Mouse (Mus musculus) midbrain, embryonic 13.5 days (tissue): ENCODE results near the gene Gm11020. TPM values are rescaled to one million over a fixed set of nuclear protein-coding genes. Genes with fewer than 3 reads are reported as not detected.

ENCODE experiments used
- ATAC-seq: fragments of 200-750 bp; cut with Nextera tagmentation; 2 replicates; pipeline ENCODE4 v1.8.0; 2017; ENCODE audit warnings: mild to moderate bottlenecking, moderate TSS enrichment, moderate library complexity
- H3K27ac ChIP-seq: fragments of 300-500 bp; sonication (generic); 2 replicates; pipeline ENCODE4 v1.5.1; 2015; ENCODE audit warnings: inconsistent platforms, mild to moderate bottlenecking, moderate library complexity
- H3K27me3 ChIP-seq: fragments of 300-500 bp; sonication (generic); 2 replicates; pipeline ENCODE4 v1.6.1; 2015; ENCODE audit warnings: mild to moderate bottlenecking, inconsistent platforms
- H3K36me3 ChIP-seq: fragments of 300-500 bp; sonication (generic); 2 replicates; pipeline ENCODE4 v1.6.1; 2015; ENCODE audit warnings: mild to moderate bottlenecking, inconsistent platforms
- H3K4me1 ChIP-seq: fragments of 300-500 bp; sonication (generic); replicated peaks from 2 replicates; pipeline ENCODE4 v1.6.1; 2015; ENCODE audit warnings: inconsistent platforms
- H3K4me2 ChIP-seq: fragments of 300-500 bp; sonication (generic); replicated peaks from 2 replicates; pipeline ENCODE4 v1.6.1; 2015; ENCODE audit warnings: moderate library complexity, mild to moderate bottlenecking, inconsistent platforms
- H3K4me3 ChIP-seq: fragments of 300-500 bp; sonication (generic); replicated peaks from 2 replicates; pipeline ENCODE4 v1.5.1; 2015; ENCODE audit warnings: mild to moderate bottlenecking, inconsistent platforms
- H3K9ac ChIP-seq: fragments of 300-500 bp; sonication (generic); replicated peaks from 2 replicates; pipeline ENCODE4 v1.6.1; 2015; ENCODE audit warnings: mild to moderate bottlenecking, inconsistent platforms
- H3K9me3 ChIP-seq: fragments of 300-500 bp; sonication (generic); 2 replicates; pipeline ENCODE4 v1.6.1; 2016; ENCODE audit warnings: mild to moderate bottlenecking, inconsistent platforms
- whole genome bisulfite sequencing: fragments of 180-500 bp; shearing (Covaris S2); methylation state at CpG from one replicate; pipeline ENCODE4 v1.1.7; 2015; 5-methylcytosine and 5-hydroxymethylcytosine counted together
- polyA plus RNA-seq: library from polyadenylated mRNA; unstranded; fragments of >200 nt; fragmentation: Nextera tagmentation; extraction: Ambion mirVana; gene quantifications from 2 replicates; pipeline ENCODE4 v1.2.1, GENCODE M21; 2015

The Gm11020 gene
- polyA plus RNA-seq, 1 experiment from 2014 or later = not detected

- Histone ChIP-seq H3K4me1 (no peaks in the 10 kb centered on the region), H3K9me3 (no peaks in the 10 kb centered on the region), H3K9ac (no peak overlapping the region), H3K4me2 (no peak overlapping the region), H3K27me3 (no peaks in the 10 kb centered on the region), H3K4me3 (no peak overlapping the region), H3K36me3 (peaks cover 15% of the 10 kb centered on the region; the same call in 1 of the 2 replicates), H3K27ac (no peak overlapping the region)
- no peak for ATAC-seq
- 55% methylated on average over 12 of the region's 12 CpGs for WGBS
Measured at GRCm38 (mm10) chr8:104346706-104347105, 25.3 kb downstream of the Gm11020 start.

DNA sequence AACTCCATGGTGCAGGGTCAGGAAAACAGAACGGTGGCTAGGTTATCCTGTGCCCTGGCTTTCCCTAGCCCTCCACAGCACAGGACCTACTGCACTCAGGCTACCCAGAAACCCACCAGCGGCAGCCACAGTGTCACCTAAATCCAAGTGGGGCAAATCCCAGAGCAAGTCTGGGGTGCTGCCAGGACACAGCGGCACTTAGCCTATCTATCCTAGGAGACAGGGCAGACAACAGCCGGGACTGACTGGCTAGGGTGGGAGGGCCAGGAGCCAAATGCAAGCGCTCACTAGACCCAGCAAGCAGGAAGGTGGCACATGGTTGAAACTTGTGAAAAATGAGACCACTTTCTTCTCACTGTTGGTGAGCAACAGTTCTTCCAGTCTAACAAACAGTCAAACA, 27.6 kb downstream of the Gm11020 start:
- Histone ChIP-seq H3K36me3 (peaks cover 15% of the 10 kb centered on the region; the same call in 1 of the 2 replicates), H3K4me1 (peaks cover 14% of the 10 kb centered on the region), H3K9me3 (no peaks in the 10 kb centered on the region), H3K4me2 (no peak overlapping the region), H3K27ac (no peak overlapping the region), H3K4me3 (no peak overlapping the region), H3K9ac (no peak overlapping the region), H3K27me3 (no peaks in the 10 kb centered on the region)
- WGBS = 89% methylated on average over 5 of the region's 5 CpGs
- no peak for ATAC-seq

DNA sequence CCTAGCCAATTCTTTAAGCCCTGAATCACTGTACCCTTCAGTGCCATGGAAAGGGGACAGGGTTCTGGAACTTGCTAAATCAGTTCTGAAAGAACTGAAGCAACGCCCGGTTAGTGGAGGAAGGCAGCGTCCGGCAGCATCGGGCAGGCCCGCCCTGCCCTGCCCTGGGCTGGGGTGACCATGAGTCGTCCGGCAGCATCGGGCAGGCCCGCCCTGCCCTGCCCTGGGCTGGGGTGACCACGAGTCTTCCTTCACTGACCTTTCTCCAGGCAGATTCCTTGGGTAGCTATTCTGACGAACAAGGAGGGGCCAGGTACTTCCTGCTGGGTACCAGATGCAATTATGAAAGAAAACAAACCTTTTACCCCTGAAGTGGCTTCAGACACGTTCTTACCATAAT, 28.7 kb downstream of the Gm11020 start:
- H3K9ac ChIP-seq = no peak overlapping the region
- WGBS = 91% methylated on average over 13 of the region's 13 CpGs
- no peak overlapping the region for H3K4me3 ChIP-seq
- H3K4me1 ChIP-seq = peaks cover 14% of the 10 kb centered on the region
- H3K27me3 ChIP-seq = no peaks in the 10 kb centered on the region
- H3K4me2 ChIP-seq = no peak overlapping the region
- peaks cover 25% of the 10 kb centered on the region for H3K36me3 ChIP-seq
- H3K27ac ChIP-seq = no peak overlapping the region
- H3K9me3 ChIP-seq = no peaks in the 10 kb centered on the region
- ATAC-seq = no peak

DNA sequence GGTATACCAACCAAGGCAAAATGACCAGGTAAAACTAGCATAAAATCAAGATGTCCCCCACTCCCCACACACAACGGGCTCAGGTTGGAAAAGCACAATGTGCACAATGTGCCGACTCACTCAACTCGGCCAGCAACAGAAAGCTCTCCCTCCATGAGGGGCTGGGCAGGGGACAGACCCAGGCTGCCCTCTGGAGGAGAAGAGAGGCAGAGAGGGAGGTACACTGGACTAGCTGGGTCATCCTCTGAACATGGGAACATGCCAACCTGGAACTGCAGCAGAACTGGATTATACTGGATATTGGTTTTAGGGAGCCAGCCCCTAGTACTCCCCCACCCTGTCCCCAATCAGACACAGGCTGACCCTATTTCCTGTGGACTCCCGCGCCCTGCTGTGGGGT, 31.8 kb downstream of the Gm11020 start:
- WGBS = 59% methylated on average over 5 of the region's 5 CpGs
- H3K27me3 ChIP-seq = no peaks in the 10 kb centered on the region
- no peak overlapping the region for H3K4me3 ChIP-seq
- H3K9ac ChIP-seq = no peak overlapping the region
- ATAC-seq = peak; percentile 81
- H3K27ac ChIP-seq = peak overlapping the region; percentile 25; the same call in 1 of the 2 replicates
- no peaks in the 10 kb centered on the region for H3K9me3 ChIP-seq
- H3K36me3 ChIP-seq = peaks cover 21% of the 10 kb centered on the region
- H3K4me2 ChIP-seq = no peak overlapping the region
- peaks cover 14% of the 10 kb centered on the region for H3K4me1 ChIP-seq

DNA sequence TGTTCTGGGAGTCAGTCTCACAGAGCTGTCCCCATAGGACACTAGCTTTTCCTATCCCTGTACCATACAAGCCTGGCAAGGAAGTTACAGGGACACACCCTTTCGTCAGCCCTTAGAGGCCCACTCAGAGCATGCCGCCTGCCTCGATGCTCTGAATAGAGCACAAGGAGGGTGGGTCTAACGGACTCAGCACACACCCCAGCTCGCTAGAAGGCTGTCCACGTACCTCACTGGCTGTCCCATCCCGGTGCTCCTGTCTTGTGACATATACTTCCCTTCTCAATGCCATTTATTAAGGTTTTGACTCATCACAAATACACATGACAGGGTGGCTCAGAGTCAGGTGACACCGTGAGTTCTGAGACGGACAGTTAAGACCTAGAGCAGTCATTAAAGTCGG, 33.1 kb downstream of the Gm11020 start:
- Histone ChIP-seq H3K27me3 (no peaks in the 10 kb centered on the region), H3K4me3 (no peak overlapping the region), H3K9me3 (no peaks in the 10 kb centered on the region), H3K9ac (no peak overlapping the region), H3K27ac (no peak overlapping the region), H3K36me3 (peaks cover 21% of the 10 kb centered on the region), H3K4me2 (no peak overlapping the region), H3K4me1 (peaks cover 25% of the 10 kb centered on the region)
- ATAC-seq = no peak
- 93% methylated on average over 10 of the region's 10 CpGs for WGBS

- ATAC-seq = 0 out of 2 replicates have a peak, but pooled peaks have one; percentile 25
- peaks cover 18% of the 10 kb centered on the region for H3K36me3 ChIP-seq
- no peak overlapping the region for H3K27ac ChIP-seq
- H3K4me2 ChIP-seq = no peak overlapping the region
- peaks cover 18% of the 10 kb centered on the region for H3K4me1 ChIP-seq
- 53% methylated on average over 3 of the region's 3 CpGs for WGBS
- no peak overlapping the region for H3K4me3 ChIP-seq
- H3K9ac ChIP-seq = no peak overlapping the region
- no peaks in the 10 kb centered on the region for H3K27me3 ChIP-seq
- H3K9me3 ChIP-seq = no peaks in the 10 kb centered on the region
Measured at GRCm38 (mm10) chr8:104358637-104359036, 37.3 kb downstream of the Gm11020 start.

DNA sequence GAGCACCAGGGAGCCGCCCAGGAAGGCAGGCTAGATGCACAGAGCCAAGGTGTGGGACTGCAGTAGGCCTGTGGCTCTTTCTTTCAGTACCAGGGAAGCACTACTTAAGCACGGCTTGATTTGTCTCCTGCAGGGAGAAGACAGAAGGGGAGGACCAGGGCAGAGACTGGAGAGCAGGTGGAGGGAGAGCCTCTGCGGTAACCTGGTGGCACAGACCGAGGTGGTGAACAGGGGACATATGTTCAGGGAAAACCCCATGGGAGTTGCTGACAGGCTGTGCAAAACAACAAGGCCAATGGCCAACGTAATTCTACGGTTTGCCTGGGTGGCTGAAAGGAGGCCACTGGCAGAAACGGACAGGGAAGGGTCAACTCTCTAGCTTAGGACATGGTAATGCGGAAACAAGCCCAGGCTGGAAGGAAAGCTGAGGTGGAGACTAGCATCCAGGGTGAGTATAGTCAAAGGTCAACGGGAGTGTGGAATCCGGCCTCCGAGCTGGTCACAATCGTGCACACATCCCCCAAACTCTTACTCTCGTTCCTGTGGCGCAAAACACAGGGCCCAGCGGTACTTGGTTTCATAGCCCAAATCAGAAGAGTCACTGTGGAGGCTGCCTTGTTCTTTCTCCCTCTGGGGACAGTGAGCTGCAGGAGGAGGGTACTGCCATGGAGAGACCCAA, 38.5 kb downstream of the Gm11020 start:
- WGBS = 64% methylated on average over 15 of the region's 15 CpGs
- Histone ChIP-seq H3K4me1 (peaks cover 18% of the 10 kb centered on the region), H3K9ac (no peak overlapping the region), H3K4me3 (no peak overlapping the region), H3K27me3 (no peaks in the 10 kb centered on the region), H3K4me2 (no peak overlapping the region), H3K9me3 (no peaks in the 10 kb centered on the region), H3K27ac (no peak overlapping the region), H3K36me3 (peaks cover 9% of the 10 kb centered on the region)
- peak; percentile 30; the same call in 1 of the 2 replicates for ATAC-seq

DNA sequence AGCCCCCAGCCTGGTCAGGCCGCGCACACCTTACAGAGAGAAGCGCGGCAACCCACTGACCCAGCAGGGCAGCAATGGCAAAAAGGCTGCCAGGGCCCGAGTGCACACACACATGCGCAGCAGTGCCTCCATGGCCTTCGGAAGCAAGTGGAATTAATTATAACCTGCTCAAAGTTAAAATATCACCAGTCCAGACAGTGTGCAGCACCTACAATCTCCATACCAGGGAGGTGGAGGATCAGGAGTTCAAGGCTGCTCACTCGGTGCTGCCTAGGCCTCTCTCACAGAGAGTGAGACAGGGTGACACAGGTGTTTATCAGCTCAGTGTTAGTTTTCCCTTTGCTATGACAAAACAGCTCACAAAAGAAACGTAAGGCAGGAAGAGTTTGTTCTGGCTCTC, 44.3 kb downstream of the Gm11020 start:
- no peak overlapping the region for H3K4me2 ChIP-seq
- H3K4me3 ChIP-seq = no peak overlapping the region

DNA sequence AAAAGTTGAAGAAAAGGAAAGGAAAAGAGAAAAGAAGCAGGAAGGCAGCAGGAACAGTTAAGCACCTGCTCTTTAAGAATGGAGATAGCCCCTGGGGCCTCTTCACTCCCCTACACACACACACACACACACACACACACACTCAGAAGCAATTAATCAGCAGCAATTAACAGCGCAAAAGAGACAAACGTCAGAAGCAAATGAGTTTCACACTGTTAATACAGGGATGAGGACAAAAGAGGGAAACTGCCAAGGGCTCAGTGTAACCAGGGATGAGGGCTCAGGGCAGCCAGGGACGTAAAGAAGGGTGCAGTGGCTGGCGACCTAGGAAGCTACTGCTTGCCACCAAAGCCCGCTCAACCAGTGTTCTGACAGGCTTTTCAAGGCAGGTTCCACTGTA, 46.0 kb downstream of the Gm11020 start:
- Histone ChIP-seq H3K4me3 (no peak overlapping the region), H3K4me2 (no peak overlapping the region), H3K27ac (no peak overlapping the region), H3K9me3 (no peaks in the 10 kb centered on the region), H3K4me1 (peaks cover 19% of the 10 kb centered on the region), H3K36me3 (no peaks in the 10 kb centered on the region), H3K27me3 (no peaks in the 10 kb centered on the region), H3K9ac (no peak overlapping the region)
- 49% methylated on average over 5 of the region's 5 CpGs for WGBS
- ATAC-seq = 0 out of 2 replicates have a peak, but pooled peaks have one; percentile 24

More for the DNA sequence above, 44.3 kb downstream of the Gm11020 start:
- Histone ChIP-seq H3K9me3 (no peaks in the 10 kb centered on the region), H3K36me3 (no peaks in the 10 kb centered on the region), H3K4me1 (peaks cover 19% of the 10 kb centered on the region), H3K27ac (no peak overlapping the region), H3K27me3 (no peaks in the 10 kb centered on the region), H3K9ac (no peak overlapping the region)
- 90% methylated on average over 9 of the region's 9 CpGs for WGBS
- ATAC-seq = no peak

DNA sequence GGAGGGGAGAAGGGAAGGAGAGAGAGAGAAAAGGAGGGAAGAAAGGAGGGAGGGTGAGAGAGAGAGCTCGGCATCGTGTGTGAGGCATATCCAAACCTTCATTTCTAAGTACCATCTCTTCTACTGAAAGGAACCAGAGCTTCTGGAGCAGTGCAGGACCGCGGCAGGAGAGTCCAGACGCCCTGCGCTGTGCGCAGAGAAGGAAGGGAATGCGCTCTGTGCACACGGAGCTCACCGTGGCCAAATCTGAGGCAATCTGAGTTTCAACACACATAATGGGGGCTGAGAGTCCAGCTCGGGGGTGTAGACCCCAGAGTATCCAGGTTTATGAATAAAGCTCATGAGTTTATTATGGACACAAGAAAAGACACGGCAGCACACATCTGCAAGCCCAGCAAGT, 48.2 kb downstream of the Gm11020 start:
- Histone ChIP-seq H3K9me3 (no peaks in the 10 kb centered on the region), H3K4me1 (peaks cover 27% of the 10 kb centered on the region), H3K27ac (no peak overlapping the region; the same call in 1 of the 2 replicates), H3K4me3 (no peak overlapping the region), H3K27me3 (no peaks in the 10 kb centered on the region), H3K9ac (no peak overlapping the region), H3K4me2 (no peak overlapping the region), H3K36me3 (no peaks in the 10 kb centered on the region)
- 80% methylated on average over 12 of the region's 12 CpGs for WGBS
- no peak for ATAC-seq

- Histone ChIP-seq H3K4me2 (no peak overlapping the region), H3K9ac (no peak overlapping the region), H3K9me3 (no peaks in the 10 kb centered on the region), H3K4me3 (no peak overlapping the region), H3K27ac (no peak overlapping the region), H3K4me1 (peaks cover 30% of the 10 kb centered on the region), H3K36me3 (no peaks in the 10 kb centered on the region), H3K27me3 (no peaks in the 10 kb centered on the region)
- 75% methylated on average over 6 of the region's 6 CpGs for WGBS
- ATAC-seq = no peak
Measured at GRCm38 (mm10) chr8:104370071-104370470, 48.7 kb downstream of the Gm11020 start.

DNA sequence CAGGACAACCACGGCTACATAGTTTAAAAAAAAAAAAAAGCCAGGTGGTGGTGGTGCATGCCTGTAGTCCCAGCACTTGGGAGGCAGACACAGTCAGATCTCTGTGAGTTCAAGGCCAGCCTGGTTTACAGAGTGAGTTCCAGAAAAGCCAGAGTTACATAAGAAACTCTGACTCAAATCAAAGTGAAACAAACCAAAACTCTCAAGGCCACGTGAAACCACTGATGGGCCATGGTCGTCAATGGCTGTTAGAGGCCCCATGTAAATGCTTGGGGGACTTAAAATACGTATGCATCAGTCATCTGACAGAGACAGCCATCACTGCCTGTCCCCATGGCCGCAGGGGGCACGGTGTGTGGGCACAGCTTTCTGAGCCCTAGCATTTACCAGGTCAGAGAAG, 49.8 kb downstream of the Gm11020 start:
- Histone ChIP-seq H3K4me2 (no peak overlapping the region), H3K27me3 (no peaks in the 10 kb centered on the region), H3K9ac (no peak overlapping the region), H3K27ac (no peak overlapping the region), H3K9me3 (no peaks in the 10 kb centered on the region), H3K4me3 (no peak overlapping the region), H3K36me3 (no peaks in the 10 kb centered on the region), H3K4me1 (peaks cover 35% of the 10 kb centered on the region)
- ATAC-seq = no peak
- 92% methylated on average over 6 of the region's 6 CpGs for WGBS
